Mouse (Mus musculus): ENCODE data around the gene Lrrk1. TPM values are rescaled to one million over a fixed set of nuclear protein-coding genes. Genes with fewer than 3 reads are reported as not detected.
A peak's percentile ranks its signal among the peaks of the same experiment; 100 is the strongest.

Lrrk1 gene
- polyA plus RNA-seq, 1 experiment from 2014 or later = 6.4 TPM

GRCm38 (mm10) chr7:66336955-66337354 is 51.2 kb downstream of the Lrrk1 start:
- no peak overlapping the region for H3K27ac ChIP-seq (replicated peaks in 1 of 2; ENCODE audit: control insufficient read depth in 1 of 2, insufficient read depth in 1 of 2, low read depth in 2 of 2, low read length in 2 of 2)
- H3K36me3 ChIP-seq (ENCODE audit: control insufficient read depth, insufficient read depth, low read length) = 0 out of 2 replicates have a peak, but pooled peaks cover 6% of the 10 kb centered on the region
- H3K9me3 ChIP-seq (ENCODE audit: control insufficient read depth, low read length) = 0 out of 2 replicates have a peak, but pooled peaks cover 4% of the 10 kb centered on the region
- ATAC-seq (ENCODE audit: insufficient number of reproducible peaks, insufficient read depth, low FRiP score, low read depth) = no peak
- H3K9ac ChIP-seq (ENCODE audit: low read length) = no peak overlapping the region
- H3K4me1 ChIP-seq (ENCODE audit: control insufficient read depth in 2 of 2, insufficient read depth in 2 of 2, low read length in 2 of 2) = peaks cover 7 to 12% of the 10 kb centered on the region in 2 experiments; a peak in 3 of 4 replicates
- no peak overlapping the region for H3K4me2 ChIP-seq (ENCODE audit: low read length)
- WGBS = 86% methylated on average over 2 of the region's 2 CpGs
- no peaks in the 10 kb centered on the region for H3K27me3 ChIP-seq (ENCODE audit: control insufficient read depth, insufficient read depth, low read length)
- no peak overlapping the region for H3K4me3 ChIP-seq (ENCODE audit: control insufficient read depth in 1 of 2, insufficient read depth in 1 of 2, low read depth in 1 of 2, low read length in 2 of 2)

GRCm38 (mm10) chr7:66333906-66334500 is 54.1 kb downstream of the Lrrk1 start:
- WGBS = 74% methylated on average over 4 of the region's 4 CpGs
- Histone ChIP-seq H3K36me3 (ENCODE audit: control insufficient read depth, insufficient read depth, low read length) (0 out of 2 replicates have a peak, but pooled peaks cover 10% of the 10 kb centered on the region), H3K4me1 (ENCODE audit: control insufficient read depth in 2 of 2, insufficient read depth in 2 of 2, low read length in 2 of 2) (no peaks in the 10 kb centered on the region; a peak in 1 of 4 replicates), H3K27me3 (ENCODE audit: control insufficient read depth, insufficient read depth, low read length) (no peaks in the 10 kb centered on the region), H3K27ac (replicated peaks in 1 of 2; ENCODE audit: control insufficient read depth in 1 of 2, insufficient read depth in 1 of 2, low read depth in 2 of 2, low read length in 2 of 2) (no peak overlapping the region), H3K4me3 (ENCODE audit: control insufficient read depth in 1 of 2, insufficient read depth in 1 of 2, low read depth in 1 of 2, low read length in 2 of 2) (no peak overlapping the region), H3K9me3 (ENCODE audit: control insufficient read depth, low read length) (0 out of 2 replicates have a peak, but pooled peaks cover 4% of the 10 kb centered on the region), H3K4me2 (ENCODE audit: low read length) (no peak overlapping the region), H3K9ac (ENCODE audit: low read length) (no peak overlapping the region)
- ATAC-seq (ENCODE audit: insufficient number of reproducible peaks, insufficient read depth, low FRiP score, low read depth) = no peak

DNA sequence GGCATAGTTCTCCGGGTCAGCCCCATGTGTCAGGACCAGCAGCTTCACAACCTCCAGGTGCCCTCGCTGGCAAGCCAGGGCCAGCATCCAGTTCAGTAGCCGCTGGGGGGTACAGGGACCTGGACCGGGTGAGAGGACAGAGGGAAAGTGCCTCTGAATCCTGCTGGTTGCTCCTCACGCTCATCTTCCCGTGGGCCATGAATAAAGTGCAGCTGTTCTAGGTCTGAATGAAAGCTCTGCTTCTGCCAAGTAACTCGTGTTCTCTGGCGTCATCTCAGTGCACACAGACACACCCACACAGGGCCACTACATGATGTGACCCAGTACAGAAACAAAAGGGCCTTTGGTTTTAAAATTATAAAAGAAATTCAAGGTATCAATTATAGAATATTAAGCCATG is 55.8 kb downstream of the Lrrk1 start:
- H3K9me3 ChIP-seq (ENCODE audit: control insufficient read depth, low read length) = 0 out of 2 replicates have a peak, but pooled peaks cover 4% of the 10 kb centered on the region
- no peaks in the 10 kb centered on the region for H3K27me3 ChIP-seq (ENCODE audit: control insufficient read depth, insufficient read depth, low read length)
- H3K9ac ChIP-seq (ENCODE audit: low read length) = no peak overlapping the region
- no peak for ATAC-seq (ENCODE audit: insufficient number of reproducible peaks, insufficient read depth, low FRiP score, low read depth)
- WGBS = 85% methylated on average over 8 of the region's 8 CpGs
- 0 out of 2 replicates have a peak, but pooled peaks cover 10% of the 10 kb centered on the region for H3K36me3 ChIP-seq (ENCODE audit: control insufficient read depth, insufficient read depth, low read length)
- H3K4me3 ChIP-seq (ENCODE audit: control insufficient read depth in 1 of 2, insufficient read depth in 1 of 2, low read depth in 1 of 2, low read length in 2 of 2) = no peak overlapping the region
- no peak overlapping the region for H3K27ac ChIP-seq (replicated peaks in 1 of 2; ENCODE audit: control insufficient read depth in 1 of 2, insufficient read depth in 1 of 2, low read depth in 2 of 2, low read length in 2 of 2)
- no peaks in the 10 kb centered on the region for H3K4me1 ChIP-seq (ENCODE audit: control insufficient read depth in 2 of 2, insufficient read depth in 2 of 2, low read length in 2 of 2)
- no peak overlapping the region for H3K4me2 ChIP-seq (ENCODE audit: low read length)

GRCm38 (mm10) chr7:66330610-66331009 is 57.5 kb downstream of the Lrrk1 start:
- Histone ChIP-seq H3K9ac (ENCODE audit: low read length) (no peak overlapping the region), H3K9me3 (ENCODE audit: control insufficient read depth, low read length) (0 out of 2 replicates have a peak, but pooled peaks cover 4% of the 10 kb centered on the region), H3K27me3 (ENCODE audit: control insufficient read depth, insufficient read depth, low read length) (no peaks in the 10 kb centered on the region), H3K4me3 (ENCODE audit: control insufficient read depth in 1 of 2, insufficient read depth in 1 of 2, low read depth in 1 of 2, low read length in 2 of 2) (no peak overlapping the region), H3K4me2 (ENCODE audit: low read length) (no peak overlapping the region), H3K4me1 (ENCODE audit: control insufficient read depth in 2 of 2, insufficient read depth in 2 of 2, low read length in 2 of 2) (peaks cover 0 to 2% of the 10 kb centered on the region in 2 experiments; a peak in 1 of 4 replicates), H3K36me3 (ENCODE audit: control insufficient read depth, insufficient read depth, low read length) (0 out of 2 replicates have a peak, but pooled peaks cover 10% of the 10 kb centered on the region), H3K27ac (replicated peaks in 1 of 2; ENCODE audit: control insufficient read depth in 1 of 2, insufficient read depth in 1 of 2, low read depth in 2 of 2, low read length in 2 of 2) (no peak overlapping the region)
- ATAC-seq (ENCODE audit: insufficient number of reproducible peaks, insufficient read depth, low FRiP score, low read depth) = no peak
- 75% methylated on average over 9 of the region's 9 CpGs for WGBS

- Histone ChIP-seq H3K9me3 (ENCODE audit: control insufficient read depth, low read length) (no peaks in the 10 kb centered on the region), H3K9ac (ENCODE audit: low read length) (no peak overlapping the region), H3K4me2 (ENCODE audit: low read length) (no peak overlapping the region), H3K27ac (replicated peaks in 1 of 2; ENCODE audit: control insufficient read depth in 1 of 2, insufficient read depth in 1 of 2, low read depth in 2 of 2, low read length in 2 of 2) (no peak overlapping the region), H3K4me1 (ENCODE audit: control insufficient read depth in 2 of 2, insufficient read depth in 2 of 2, low read length in 2 of 2) (peaks cover 0 to 5% of the 10 kb centered on the region in 2 experiments; a peak in 2 of 4 replicates), H3K4me3 (ENCODE audit: control insufficient read depth in 1 of 2, insufficient read depth in 1 of 2, low read depth in 1 of 2, low read length in 2 of 2) (no peak overlapping the region), H3K27me3 (ENCODE audit: control insufficient read depth, insufficient read depth, low read length) (no peaks in the 10 kb centered on the region), H3K36me3 (ENCODE audit: control insufficient read depth, insufficient read depth, low read length) (0 out of 2 replicates have a peak, but pooled peaks cover 4% of the 10 kb centered on the region)
- WGBS = 92% methylated on average over 2 of the region's 2 CpGs
- no peak for ATAC-seq (ENCODE audit: insufficient number of reproducible peaks, insufficient read depth, low FRiP score, low read depth)
Observed at GRCm38 (mm10) chr7:66327516-66327915, 60.6 kb downstream of the Lrrk1 start.

DNA sequence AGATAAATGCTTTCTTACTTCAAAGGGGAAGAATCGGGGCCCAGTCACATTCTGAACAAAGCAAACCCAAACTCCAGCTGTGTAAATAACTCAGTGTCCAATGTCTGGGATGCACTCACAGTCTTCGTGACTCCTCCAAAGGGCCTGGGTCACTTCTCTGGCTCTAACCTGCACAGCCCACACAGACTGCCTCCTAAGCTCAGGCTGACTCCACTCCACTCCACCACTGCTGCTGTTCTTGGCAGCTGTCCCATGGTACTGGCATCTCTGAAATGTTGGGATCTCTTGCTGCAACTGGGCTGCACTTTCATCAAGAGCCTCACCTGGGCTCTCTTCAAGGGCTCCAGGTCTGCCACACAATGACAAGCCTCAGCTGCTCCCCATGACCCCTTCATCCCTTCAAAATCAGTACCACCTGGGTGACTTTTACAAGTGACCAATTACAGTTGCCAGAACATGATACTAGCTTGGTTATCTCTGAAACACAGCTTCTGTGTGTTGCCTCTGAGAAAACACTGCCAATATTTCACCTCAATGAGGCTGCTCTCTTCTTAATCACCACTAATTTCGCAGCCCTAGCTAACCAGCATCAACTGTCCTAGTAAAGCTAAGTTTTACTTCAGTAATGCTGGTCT is 62.6 kb downstream of the Lrrk1 start:
- Histone ChIP-seq H3K9me3 (ENCODE audit: control insufficient read depth, low read length) (no peaks in the 10 kb centered on the region), H3K9ac (ENCODE audit: low read length) (no peak overlapping the region), H3K36me3 (ENCODE audit: control insufficient read depth, insufficient read depth, low read length) (0 out of 2 replicates have a peak, but pooled peaks cover 3% of the 10 kb centered on the region), H3K4me2 (ENCODE audit: low read length) (no peak overlapping the region), H3K27me3 (ENCODE audit: control insufficient read depth, insufficient read depth, low read length) (no peaks in the 10 kb centered on the region), H3K27ac (replicated peaks in 1 of 2; ENCODE audit: control insufficient read depth in 1 of 2, insufficient read depth in 1 of 2, low read depth in 2 of 2, low read length in 2 of 2) (no peak overlapping the region; a peak in 1 of 4 replicates), H3K4me3 (ENCODE audit: control insufficient read depth in 1 of 2, insufficient read depth in 1 of 2, low read depth in 1 of 2, low read length in 2 of 2) (no peak overlapping the region), H3K4me1 (ENCODE audit: control insufficient read depth in 2 of 2, insufficient read depth in 2 of 2, low read length in 2 of 2) (peaks cover 3 to 13% of the 10 kb centered on the region in 2 experiments)
- ATAC-seq (ENCODE audit: insufficient number of reproducible peaks, insufficient read depth, low FRiP score, low read depth) = peak; percentile 47; the same call in 1 of the 2 replicates
- WGBS = 64% methylated on average over 3 of the region's 3 CpGs

- H3K4me2 ChIP-seq (ENCODE audit: low read length) = no peak overlapping the region
- WGBS = 72% methylated on average over 9 of the region's 9 CpGs
- no peaks in the 10 kb centered on the region for H3K36me3 ChIP-seq (ENCODE audit: control insufficient read depth, insufficient read depth, low read length)
- no peaks in the 10 kb centered on the region for H3K9me3 ChIP-seq (ENCODE audit: control insufficient read depth, low read length)
- no peak overlapping the region for H3K27ac ChIP-seq (replicated peaks in 1 of 2; ENCODE audit: control insufficient read depth in 1 of 2, insufficient read depth in 1 of 2, low read depth in 2 of 2, low read length in 2 of 2)
- no peaks in the 10 kb centered on the region for H3K27me3 ChIP-seq (ENCODE audit: control insufficient read depth, insufficient read depth, low read length)
- ATAC-seq (ENCODE audit: insufficient number of reproducible peaks, insufficient read depth, low FRiP score, low read depth) = no peak
- peaks cover 3 to 13% of the 10 kb centered on the region in 2 experiments for H3K4me1 ChIP-seq (ENCODE audit: control insufficient read depth in 2 of 2, insufficient read depth in 2 of 2, low read length in 2 of 2)
- no peak overlapping the region for H3K9ac ChIP-seq (ENCODE audit: low read length)
- H3K4me3 ChIP-seq (ENCODE audit: control insufficient read depth in 1 of 2, insufficient read depth in 1 of 2, low read depth in 1 of 2, low read length in 2 of 2) = no peak overlapping the region
Observed at GRCm38 (mm10) chr7:66323252-66324015, 64.7 kb downstream of the Lrrk1 start.

All from heart, embryonic 14.5 days (tissue).